Mouse (Mus musculus) left cerebral cortex, postnatal 36 days (tissue): ENCODE measurements at regions not wholly inside any gene's neighbourhood (a gene's known extent, or its start where the extent isn't known, plus 50 kb on each side); places are given as distances from the start of the nearest gene placed in this dataset.

Source experiments
- DNase-seq, 2 experiments: peaks; one replicate each; pipeline ENCODE4 v3.0.0; 2021 to 2022; ENCODE audit warnings: low spot score in 2 of 2, mixed read lengths in 1 of 2
- intact Hi-C: fragments of 180-260 bp; cut with DNase I; formaldehyde crosslinking; loops from one replicate; pipeline ENCODE4 v1.15.1; 2025

DNA sequence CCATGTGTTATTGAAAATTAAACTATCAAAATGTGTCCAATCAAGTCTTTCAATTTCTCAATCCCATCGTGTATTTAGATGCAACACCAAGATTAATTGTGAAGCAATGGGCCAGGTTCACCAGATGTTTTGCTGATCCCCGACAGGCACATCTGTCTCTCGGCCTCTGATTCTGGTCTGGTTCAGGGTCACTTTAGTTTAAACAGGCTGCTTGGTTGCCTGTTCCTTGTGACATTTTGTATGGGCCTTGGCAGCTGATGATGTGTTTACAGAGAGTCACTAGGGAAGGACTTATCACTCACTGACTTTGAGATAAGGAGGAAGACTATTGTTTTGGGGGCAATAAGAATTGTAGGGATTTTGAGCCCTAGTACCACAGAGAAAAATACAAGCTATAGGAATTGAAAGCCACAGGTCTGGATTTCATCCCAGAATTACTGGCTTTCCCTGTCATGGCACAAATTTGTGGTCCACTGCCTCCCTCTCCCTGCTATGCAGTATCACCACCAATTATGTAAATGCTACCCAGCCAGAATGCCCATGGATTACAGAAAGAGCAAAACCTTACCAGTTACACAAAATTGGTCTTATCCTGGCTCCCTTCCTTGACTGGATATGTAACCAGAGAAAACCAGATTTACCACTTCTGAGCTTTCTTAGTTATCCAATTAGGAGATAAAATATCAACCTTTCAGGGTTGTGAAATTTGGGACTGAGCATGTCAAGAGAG, 272.5 kb upstream of the Plxna2 start:
- no peak for DNase-seq
- intact Hi-C loops = no loop called here

GRCm38 (mm10) chr1:194342568-194342967, 275.4 kb upstream of the Plxna2 start:
- no peak for DNase-seq
- intact Hi-C loops = no loop called here

DNA sequence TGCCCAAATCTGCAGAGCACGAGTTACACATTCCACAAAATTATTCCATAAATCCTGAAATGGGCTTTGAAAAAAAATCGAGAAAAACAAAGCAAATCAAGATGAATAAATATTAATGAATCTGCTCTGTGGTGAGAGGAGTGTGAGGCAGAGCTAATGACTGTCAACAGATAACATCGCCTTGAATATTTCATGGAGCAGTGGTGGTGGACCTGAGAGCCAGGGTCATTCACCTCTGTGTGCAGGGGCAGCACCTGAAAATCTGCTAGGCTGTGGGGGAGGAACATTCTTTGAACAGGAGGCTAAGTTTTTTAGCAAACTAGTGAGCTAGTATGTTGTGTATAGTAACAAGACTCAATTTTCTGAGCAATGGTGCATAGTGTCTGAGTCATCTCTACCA, 276.3 kb upstream of the Plxna2 start:
- no peak for DNase-seq
- intact Hi-C loops = no loop called here

DNA sequence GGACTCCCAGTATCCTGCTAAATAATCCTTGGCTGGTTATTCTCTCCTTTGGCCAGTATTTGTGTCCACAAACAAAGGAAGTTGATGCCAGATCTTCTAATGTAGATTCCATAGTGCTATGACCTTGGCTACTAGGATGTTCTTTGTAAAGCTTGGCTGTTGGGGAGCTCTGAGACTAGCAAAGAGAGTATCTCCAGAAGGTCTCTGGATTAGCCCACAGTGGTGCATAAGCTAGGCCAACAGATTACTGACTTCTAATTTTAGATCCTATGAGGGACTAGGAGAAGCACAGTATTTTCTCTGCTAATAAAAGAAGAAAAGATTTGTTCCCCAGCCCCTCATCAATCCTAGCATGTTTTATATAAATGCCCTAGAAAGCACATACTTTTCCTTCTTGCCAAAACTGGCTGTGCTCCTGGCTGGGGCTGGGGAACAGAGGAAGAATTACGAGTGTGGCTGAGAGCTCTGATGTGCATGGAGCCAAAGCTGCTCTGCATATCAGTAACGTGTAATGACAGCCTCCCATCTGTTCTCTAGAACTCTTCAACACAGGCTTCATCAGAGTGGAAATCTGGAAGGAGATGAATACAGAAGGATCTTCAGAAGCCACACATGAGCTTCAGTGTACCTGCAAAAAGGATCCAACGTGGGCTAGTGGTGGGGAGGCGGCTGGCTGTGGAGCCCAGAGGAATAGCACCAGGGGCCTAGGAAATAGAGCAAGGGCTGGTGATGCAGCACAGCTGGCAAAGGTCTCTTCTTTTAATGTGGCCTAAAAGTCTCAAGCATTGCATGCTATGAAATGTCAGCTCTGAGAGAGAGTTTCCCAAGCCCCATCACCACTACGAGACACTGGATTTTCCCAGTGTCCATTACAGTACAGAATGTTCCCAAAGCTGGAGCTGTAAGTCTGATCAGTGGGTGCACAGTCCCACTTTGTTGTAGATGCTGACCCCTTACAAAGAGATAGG, 283.0 kb upstream of the Plxna2 start:
- intact Hi-C loops = no loop called here

GRCm38 (mm10) chr1:194332639-194333038, 285.4 kb upstream of the Plxna2 start:
- intact Hi-C loops = no loop called here

More for the DNA sequence above, 283.0 kb upstream of the Plxna2 start:
- DNase-seq = peak; percentile 42 to 50

DNA sequence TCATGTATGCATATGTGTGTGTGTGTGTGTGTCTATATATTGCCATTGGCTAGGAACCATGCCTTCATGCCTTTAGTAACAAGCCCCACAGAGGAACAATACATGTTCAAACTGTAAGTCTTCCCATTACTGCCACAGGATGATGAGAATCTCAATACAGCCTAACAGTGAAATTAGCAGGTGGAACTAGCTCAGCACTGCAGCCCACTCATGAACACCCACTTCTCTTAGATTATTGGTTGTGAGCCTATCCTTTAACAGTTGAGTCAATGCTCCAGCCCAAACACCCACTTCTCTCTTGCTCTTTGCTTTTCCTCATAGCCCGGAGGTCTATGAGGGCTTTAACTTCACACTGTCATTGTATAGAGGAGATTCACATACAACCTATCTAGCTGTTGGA, 287.5 kb upstream of the Plxna2 start:
- intact Hi-C loops = no loop called here

More at GRCm38 (mm10) chr1:194332639-194333038, 285.4 kb upstream of the Plxna2 start:
- DNase-seq = no peak

GRCm38 (mm10) chr1:194320320-194321036, 297.5 kb upstream of the Plxna2 start:
- no peak for DNase-seq
- intact Hi-C loops = no loop called here

More for the DNA sequence above, 287.5 kb upstream of the Plxna2 start:
- DNase-seq = no peak

DNA sequence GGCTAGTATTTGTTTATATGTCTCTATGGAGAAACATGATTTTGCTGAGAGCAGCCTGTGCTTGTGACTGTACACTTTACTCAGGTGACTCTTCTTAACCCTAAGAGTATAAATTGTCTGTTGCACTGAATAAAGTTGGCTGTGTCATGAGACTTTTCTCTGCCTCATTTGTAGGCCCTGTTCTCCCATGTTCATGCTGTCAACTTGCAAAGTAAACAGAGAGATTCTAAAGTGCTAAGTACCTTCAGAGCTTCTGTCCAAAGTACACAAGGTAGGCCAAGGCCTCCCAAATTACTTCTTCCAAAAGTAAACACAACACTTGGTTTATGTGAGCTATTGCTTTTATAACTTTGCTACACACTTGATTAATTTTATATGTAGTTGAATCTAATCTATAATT, 299.7 kb upstream of the Plxna2 start:
- no peak for DNase-seq
- intact Hi-C loops = no loop called here

GRCm38 (mm10) chr1:194315593-194315992, 302.4 kb upstream of the Plxna2 start:
- intact Hi-C loops = no loop called here
- DNase-seq = no peak

DNA sequence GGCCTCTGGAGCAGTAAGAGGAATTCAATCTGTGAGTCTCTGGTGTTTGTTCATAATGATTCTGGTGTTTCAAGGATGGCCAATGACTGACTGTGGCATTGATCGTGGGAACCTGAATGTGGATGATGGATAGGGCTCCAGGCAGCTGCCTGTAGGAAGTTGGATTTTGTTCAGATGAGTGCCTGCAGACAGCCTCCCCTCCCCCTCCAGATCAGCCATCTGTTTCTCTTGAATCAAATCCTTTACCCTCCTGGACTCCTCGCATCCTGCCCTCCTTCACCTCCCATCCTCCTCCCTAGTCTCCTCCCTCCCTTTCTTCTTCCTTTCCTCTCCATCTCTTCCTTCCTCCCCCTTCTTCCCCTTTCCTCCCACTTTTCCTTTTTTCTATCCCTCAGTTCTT, 307.6 kb upstream of the Plxna2 start:
- intact Hi-C loops = no loop called here
- no peak for DNase-seq

GRCm38 (mm10) chr1:194308648-194309047, 309.4 kb upstream of the Plxna2 start:
- DNase-seq = no peak
- intact Hi-C loops = no loop called here

- intact Hi-C loops = no loop called here
- no peak for DNase-seq
These were observed 314.1 kb upstream of the Plxna2 start for GRCm38 (mm10) chr1:194303951-194304350.

DNA sequence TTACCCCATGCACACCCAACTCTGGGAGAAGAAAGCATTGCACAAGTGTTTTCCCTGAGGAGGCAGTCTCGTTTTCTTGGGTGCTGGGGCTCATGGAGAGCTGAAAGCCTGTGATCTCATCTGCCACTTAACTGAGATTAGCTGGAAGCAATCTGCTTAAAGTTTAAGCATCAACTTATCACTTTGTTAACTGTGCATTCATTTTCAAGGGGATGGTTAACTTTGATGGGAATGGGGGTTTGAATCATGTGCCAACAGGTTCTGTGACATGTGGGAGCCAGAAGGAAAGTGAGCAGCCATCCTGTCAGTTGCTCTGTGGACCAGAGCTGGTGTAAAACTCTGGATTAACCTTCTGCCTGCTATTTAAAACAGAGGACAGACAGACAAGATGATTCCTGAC, 315.2 kb upstream of the Plxna2 start:
- intact Hi-C loops = no loop called here
- no peak for DNase-seq

- intact Hi-C loops = no loop called here
- DNase-seq = no peak
These were observed 336.1 kb upstream of the Plxna2 start for GRCm38 (mm10) chr1:194281941-194282340.

- intact Hi-C loops = no loop called here
- DNase-seq = no peak
These were observed 350.0 kb upstream of the Plxna2 start for GRCm38 (mm10) chr1:194268028-194268427.

DNA sequence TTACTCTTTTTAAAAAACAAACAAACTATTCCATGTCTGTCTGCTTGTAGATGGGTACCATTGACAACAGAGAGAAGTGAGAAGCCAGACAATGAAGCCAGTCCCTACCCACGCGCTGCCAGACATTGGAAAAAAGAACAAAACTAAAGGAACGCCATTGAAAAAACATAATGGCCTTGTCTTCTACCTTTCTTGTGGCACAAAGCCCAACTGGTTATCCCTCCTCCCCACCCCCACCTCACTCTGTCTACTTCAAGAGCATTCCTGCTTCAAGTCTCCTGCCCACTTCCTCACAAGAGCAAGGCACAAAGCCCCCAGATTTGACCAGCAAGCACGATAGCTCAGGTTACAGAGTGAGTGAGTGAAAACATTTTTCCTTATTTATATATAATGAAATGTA, 355.6 kb upstream of the Plxna2 start:
- no peak for DNase-seq
- intact Hi-C loops = no loop called here

DNA sequence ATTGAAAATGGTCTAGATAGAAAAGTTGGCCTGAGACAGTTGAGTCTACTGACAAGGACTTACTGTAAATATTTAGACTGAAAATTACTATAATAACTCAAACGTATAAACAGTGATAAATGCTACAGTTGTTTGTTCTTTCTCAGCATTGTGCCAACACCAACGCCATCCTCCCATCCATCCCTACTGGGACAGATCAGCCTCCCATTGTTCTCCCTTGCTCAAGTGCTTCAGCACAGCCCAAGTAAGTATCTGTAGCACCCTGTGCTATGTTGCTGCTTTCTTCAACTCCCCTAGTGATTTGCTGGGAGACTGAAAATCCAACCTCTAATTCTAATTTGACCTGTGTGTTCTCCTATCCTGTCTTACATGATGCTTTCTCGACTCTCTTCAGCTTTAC, 358.1 kb upstream of the Plxna2 start:
- intact Hi-C loops = no loop called here
- no peak for DNase-seq

DNA sequence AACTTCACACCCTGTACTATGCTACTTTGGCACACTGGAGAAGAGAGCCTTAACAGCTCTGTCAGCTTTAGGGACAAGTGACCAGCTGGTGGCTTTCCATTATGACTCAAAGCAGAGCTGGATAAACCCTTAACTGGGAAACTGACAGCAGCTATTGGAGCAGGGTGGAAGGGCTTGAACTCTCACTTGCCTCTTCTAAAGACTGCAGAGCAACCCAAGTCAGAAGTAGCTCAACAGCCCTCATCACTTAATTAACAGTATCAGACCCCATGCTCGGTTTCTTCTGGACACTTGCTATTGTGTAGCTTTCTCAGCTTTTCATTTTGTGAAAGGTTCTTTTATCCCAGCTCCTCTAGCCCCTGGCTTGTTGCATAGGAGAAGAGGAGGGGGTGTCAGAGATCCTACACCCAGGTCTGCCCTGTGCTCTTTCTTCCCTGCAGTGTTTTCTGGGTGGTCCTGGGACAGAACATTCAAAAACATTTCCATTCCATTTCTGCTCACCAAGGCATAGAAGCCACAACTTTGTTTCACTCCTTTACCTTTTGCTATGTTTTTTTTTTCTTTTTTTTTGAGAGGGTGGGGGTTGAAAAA, 373.1 kb upstream of the Plxna2 start:
- intact Hi-C loops = no loop called here

DNA sequence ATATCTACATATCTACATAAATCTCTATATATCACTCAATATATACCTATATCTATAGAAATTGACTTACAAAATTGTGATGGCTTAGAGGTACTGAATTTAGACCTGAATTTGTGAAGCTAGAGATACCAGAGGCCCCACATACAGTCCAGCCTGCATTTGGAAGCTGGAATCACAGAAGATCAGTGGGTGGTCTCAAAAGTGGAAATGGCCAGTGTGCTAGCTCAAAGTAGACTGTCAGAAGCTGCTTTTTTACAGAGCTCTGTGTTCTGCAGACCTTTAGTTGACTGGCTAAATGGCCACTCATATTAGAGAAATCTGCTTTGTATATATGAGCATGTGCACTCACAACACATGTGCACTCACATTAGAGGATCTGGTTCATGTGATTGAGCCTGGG, 376.9 kb upstream of the Plxna2 start:
- intact Hi-C loops = no loop called here
- DNase-seq = no peak

More for the DNA sequence above, 373.1 kb upstream of the Plxna2 start:
- no peak for DNase-seq

GRCm38 (mm10) chr1:194231206-194231605, 386.8 kb upstream of the Plxna2 start:
- peak; percentile 11 for DNase-seq

More at GRCm38 (mm10) chr1:194231206-194231605, 386.8 kb upstream of the Plxna2 start:
- intact Hi-C loops = no loop called here
